Mouse (Mus musculus): ENCODE data around the gene Nab1. TPM values are rescaled to one million over a fixed set of nuclear protein-coding genes. Genes with fewer than 3 reads are reported as not detected.
A peak's percentile ranks its signal among the peaks of the same experiment; 100 is the strongest.

Nab1 gene
- polyA plus RNA-seq, 1 experiment from 2014 or later: 9.2 TPM

DNA sequence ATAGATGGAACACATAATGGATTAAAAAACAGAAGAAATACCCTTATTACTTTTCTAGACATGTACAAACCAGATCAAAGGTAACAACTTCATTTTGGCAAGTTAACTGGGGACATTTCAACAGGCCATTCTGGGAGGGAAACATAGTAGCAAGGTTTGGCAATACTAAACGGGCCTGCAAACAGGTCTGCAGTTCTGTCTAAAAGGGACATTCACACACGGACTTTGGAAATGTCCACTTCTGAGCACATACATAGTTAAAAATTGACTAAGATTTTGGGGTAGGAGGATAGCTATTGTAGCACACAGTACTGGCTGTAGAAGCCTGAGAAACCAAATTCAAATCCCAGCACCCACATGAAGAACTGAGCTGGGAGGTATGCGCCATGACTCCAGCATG lies 34.6 kb downstream of the Nab1 start:
- Histone ChIP-seq H3K4me3 (ENCODE audit: low read depth, low read length) (no peak overlapping the region), H3K9me3 (ENCODE audit: control insufficient read depth, low read length) (no peaks in the 10 kb centered on the region), H3K4me2 (replicated peaks; ENCODE audit: low read depth, low read length) (no peak overlapping the region), H3K9ac (ENCODE audit: low read depth, low read length) (no peak overlapping the region), H3K4me1 (replicated peaks; ENCODE audit: control insufficient read depth, insufficient read depth, low read length) (no peaks in the 10 kb centered on the region), H3K27ac (ENCODE audit: low read depth, low read length) (no peak overlapping the region), H3K27me3 (ENCODE audit: control insufficient read depth, insufficient read depth, low read length) (no peaks in the 10 kb centered on the region), H3K36me3 (ENCODE audit: control insufficient read depth, insufficient read depth, low read length) (no peaks in the 10 kb centered on the region)
- 95% methylated on average over 3 of the region's 3 CpGs for whole genome bisulfite sequencing
- DNase-seq (ENCODE audit: low spot score): no peak
- ATAC-seq (ENCODE audit: low FRiP score): no peak

DNA sequence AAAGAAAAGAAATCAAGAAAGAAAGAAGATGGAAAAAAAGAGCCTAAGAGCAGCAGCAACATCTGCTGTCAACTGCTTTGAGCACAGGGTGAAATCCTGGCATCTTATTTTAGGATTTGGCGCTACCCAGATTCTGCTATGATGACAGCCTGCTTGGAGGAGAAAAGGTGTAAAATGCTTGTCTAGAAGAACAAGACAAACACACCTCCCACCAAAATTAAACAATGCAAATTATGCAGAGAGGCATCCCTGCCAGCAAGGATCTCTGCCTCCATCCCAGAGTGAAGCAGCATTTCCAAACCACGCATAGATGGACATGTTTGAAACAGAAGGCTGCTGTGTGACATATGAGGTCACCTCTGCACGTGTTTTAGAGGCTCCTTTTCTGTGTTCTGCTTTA lies 35.2 kb downstream of the Nab1 start:
- no peaks in the 10 kb centered on the region for H3K27me3 ChIP-seq (ENCODE audit: control insufficient read depth, insufficient read depth, low read length)
- no peaks in the 10 kb centered on the region for H3K36me3 ChIP-seq (ENCODE audit: control insufficient read depth, insufficient read depth, low read length)
- DNase-seq (ENCODE audit: low spot score) (no peak), ATAC-seq (ENCODE audit: low FRiP score) (no peak)
- no peak overlapping the region for H3K4me2 ChIP-seq (replicated peaks; ENCODE audit: low read depth, low read length)
- WGBS: 84% methylated on average over 3 of the region's 3 CpGs
- no peak overlapping the region for H3K27ac ChIP-seq (ENCODE audit: low read depth, low read length)
- H3K9me3 ChIP-seq (ENCODE audit: control insufficient read depth, low read length): no peaks in the 10 kb centered on the region
- H3K4me1 ChIP-seq (replicated peaks; ENCODE audit: control insufficient read depth, insufficient read depth, low read length): no peaks in the 10 kb centered on the region
- no peak overlapping the region for H3K4me3 ChIP-seq (ENCODE audit: low read depth, low read length)
- no peak overlapping the region for H3K9ac ChIP-seq (ENCODE audit: low read depth, low read length)

DNA sequence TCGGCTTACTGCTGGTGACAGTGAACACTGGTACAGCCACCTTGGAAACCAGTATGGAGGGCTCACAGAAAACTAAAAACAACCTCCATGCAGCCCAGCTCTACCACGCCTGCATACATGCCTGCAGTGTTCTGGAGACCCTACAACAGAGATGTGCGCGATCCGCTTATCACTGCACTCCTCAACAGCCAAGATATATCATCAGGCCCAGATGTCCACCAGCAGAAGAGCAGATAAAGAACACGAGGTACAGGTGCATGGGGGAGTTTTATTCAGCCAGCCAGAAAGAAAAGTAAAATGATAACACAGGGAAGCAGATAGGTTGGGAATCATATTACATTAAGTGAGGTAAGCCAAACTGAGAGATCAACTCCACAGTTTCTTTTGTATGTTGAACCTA lies 37.2 kb downstream of the Nab1 start:
- Histone ChIP-seq H3K4me2 (replicated peaks; ENCODE audit: low read depth, low read length) (no peak overlapping the region), H3K9ac (ENCODE audit: low read depth, low read length) (no peak overlapping the region), H3K36me3 (ENCODE audit: control insufficient read depth, insufficient read depth, low read length) (no peaks in the 10 kb centered on the region), H3K4me1 (replicated peaks; ENCODE audit: control insufficient read depth, insufficient read depth, low read length) (no peaks in the 10 kb centered on the region), H3K4me3 (ENCODE audit: low read depth, low read length) (no peak overlapping the region), H3K27ac (ENCODE audit: low read depth, low read length) (no peak overlapping the region), H3K27me3 (ENCODE audit: control insufficient read depth, insufficient read depth, low read length) (no peaks in the 10 kb centered on the region), H3K9me3 (ENCODE audit: control insufficient read depth, low read length) (no peaks in the 10 kb centered on the region)
- DNase-seq (ENCODE audit: low spot score): no peak
- ATAC-seq (ENCODE audit: low FRiP score): no peak
- WGBS: 88% methylated on average over 6 of the region's 6 CpGs

DNA sequence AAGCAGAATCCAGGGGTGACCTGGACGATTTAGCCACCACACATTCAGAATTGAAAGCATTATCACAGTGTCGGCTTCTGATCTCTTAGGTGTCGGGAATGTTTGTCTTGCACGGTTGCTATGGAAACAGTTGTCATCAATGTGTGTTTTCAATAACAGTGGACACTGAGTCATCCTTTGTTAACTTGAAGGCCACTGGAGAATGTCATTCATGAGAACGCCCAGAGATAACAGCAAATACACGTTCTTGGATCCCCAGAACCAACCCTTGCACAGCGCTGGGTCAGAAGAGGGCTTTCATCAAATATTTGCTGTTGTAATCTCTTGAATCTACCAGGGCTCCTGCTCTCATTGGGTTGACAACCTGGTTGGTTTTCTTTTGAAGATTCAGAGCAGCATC lies 43.9 kb downstream of the Nab1 start:
- no peak overlapping the region for H3K4me2 ChIP-seq (replicated peaks; ENCODE audit: low read depth, low read length)
- no peaks in the 10 kb centered on the region for H3K36me3 ChIP-seq (ENCODE audit: control insufficient read depth, insufficient read depth, low read length)
- ATAC-seq (ENCODE audit: low FRiP score) (no peak), DNase-seq (ENCODE audit: low spot score) (peak; percentile 18)
- 44% methylated on average over 7 of the region's 7 CpGs for WGBS
- no peaks in the 10 kb centered on the region for H3K9me3 ChIP-seq (ENCODE audit: control insufficient read depth, low read length)
- H3K27me3 ChIP-seq (ENCODE audit: control insufficient read depth, insufficient read depth, low read length): no peaks in the 10 kb centered on the region
- no peak overlapping the region for H3K4me3 ChIP-seq (ENCODE audit: low read depth, low read length)
- no peaks in the 10 kb centered on the region for H3K4me1 ChIP-seq (replicated peaks; ENCODE audit: control insufficient read depth, insufficient read depth, low read length)
- H3K9ac ChIP-seq (ENCODE audit: low read depth, low read length): no peak overlapping the region
- no peak overlapping the region for H3K27ac ChIP-seq (ENCODE audit: low read depth, low read length)

DNA sequence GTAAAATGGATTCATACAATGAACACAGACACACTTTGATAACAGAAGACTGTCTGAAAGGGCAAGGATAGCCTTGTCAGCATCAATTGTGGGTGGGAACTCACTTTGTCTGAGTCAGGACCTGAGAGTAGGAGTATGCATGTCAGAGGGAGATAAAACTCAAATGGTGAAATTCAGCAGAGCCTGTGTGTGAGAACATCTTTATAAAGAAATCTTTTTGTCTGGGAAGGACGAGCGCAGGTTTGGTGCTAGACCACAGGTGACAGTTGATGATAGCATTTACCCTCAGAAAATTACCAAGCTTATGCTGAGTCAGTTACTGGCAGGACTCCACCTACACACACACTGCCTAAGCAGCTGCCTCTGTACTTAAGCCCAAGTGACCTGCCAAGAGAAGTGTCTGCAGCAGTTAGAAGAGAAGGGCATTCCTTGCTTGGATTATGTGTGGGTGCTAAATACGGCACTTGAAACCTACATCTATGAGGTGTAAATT lies 45.9 kb downstream of the Nab1 start:
- WGBS: 86% methylated on average over 3 of the region's 3 CpGs

DNA sequence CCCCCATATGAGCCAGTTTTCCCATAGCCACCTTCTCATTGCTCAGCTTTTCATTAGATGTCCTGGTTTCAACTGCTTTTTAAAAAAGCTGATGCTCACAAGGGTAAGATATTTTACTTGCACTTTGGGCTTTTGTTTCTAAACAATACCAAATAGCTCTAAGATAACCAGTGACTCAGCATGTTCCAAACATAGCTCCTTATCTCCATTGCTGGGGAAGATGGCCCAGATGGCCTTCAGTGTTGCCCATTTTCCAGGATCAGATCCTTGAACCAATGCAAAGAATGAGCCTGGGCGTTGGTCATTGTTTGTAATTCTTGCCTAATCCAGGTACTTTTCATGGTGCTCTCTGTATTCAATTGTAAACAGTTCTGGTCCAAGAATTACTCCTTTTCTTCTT lies 49.1 kb downstream of the Nab1 start:
- Histone ChIP-seq H3K27me3 (ENCODE audit: control insufficient read depth, insufficient read depth, low read length) (no peaks in the 10 kb centered on the region), H3K9ac (ENCODE audit: low read depth, low read length) (no peak overlapping the region), H3K9me3 (ENCODE audit: control insufficient read depth, low read length) (no peaks in the 10 kb centered on the region), H3K4me2 (replicated peaks; ENCODE audit: low read depth, low read length) (no peak overlapping the region), H3K4me1 (replicated peaks; ENCODE audit: control insufficient read depth, insufficient read depth, low read length) (no peaks in the 10 kb centered on the region), H3K36me3 (ENCODE audit: control insufficient read depth, insufficient read depth, low read length) (no peaks in the 10 kb centered on the region), H3K4me3 (ENCODE audit: low read depth, low read length) (no peak overlapping the region), H3K27ac (ENCODE audit: low read depth, low read length) (no peak overlapping the region)
- DNase-seq (ENCODE audit: low spot score): no peak
- 83% methylated on average over 1 of the region's 1 CpGs for WGBS
- ATAC-seq (ENCODE audit: low FRiP score): no peak

More for the DNA sequence above, 45.9 kb downstream of the Nab1 start:
- Histone ChIP-seq H3K27me3 (ENCODE audit: control insufficient read depth, insufficient read depth, low read length) (no peaks in the 10 kb centered on the region), H3K9me3 (ENCODE audit: control insufficient read depth, low read length) (no peaks in the 10 kb centered on the region), H3K4me2 (replicated peaks; ENCODE audit: low read depth, low read length) (no peak overlapping the region), H3K27ac (ENCODE audit: low read depth, low read length) (no peak overlapping the region), H3K9ac (ENCODE audit: low read depth, low read length) (no peak overlapping the region), H3K4me1 (replicated peaks; ENCODE audit: control insufficient read depth, insufficient read depth, low read length) (no peaks in the 10 kb centered on the region), H3K36me3 (ENCODE audit: control insufficient read depth, insufficient read depth, low read length) (no peaks in the 10 kb centered on the region), H3K4me3 (ENCODE audit: low read depth, low read length) (no peak overlapping the region)
- DNase-seq (ENCODE audit: low spot score) (no peak), ATAC-seq (ENCODE audit: low FRiP score) (no peak)

DNA sequence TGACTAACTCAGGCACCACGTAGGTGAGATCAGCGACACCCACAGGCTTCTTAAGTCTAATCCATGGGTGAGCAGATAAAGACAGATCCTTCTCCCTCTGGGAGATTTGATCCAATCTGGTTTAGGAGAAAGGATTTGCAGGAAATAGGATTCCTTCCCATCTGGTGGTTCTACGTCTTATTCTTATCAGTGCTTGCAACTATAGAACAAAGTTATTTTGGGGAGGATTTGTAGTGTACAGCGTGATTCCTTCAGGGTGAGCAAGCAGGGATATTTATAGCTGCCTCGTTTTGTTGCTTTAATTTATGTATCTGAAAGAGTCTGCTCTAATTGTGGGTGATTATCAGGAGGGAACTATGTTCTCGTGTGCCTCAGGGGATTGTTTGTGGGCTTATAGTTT lies 64.6 kb downstream of the Nab1 start:
- Histone ChIP-seq H3K27me3 (ENCODE audit: control insufficient read depth, insufficient read depth, low read length) (no peaks in the 10 kb centered on the region), H3K9ac (ENCODE audit: low read depth, low read length) (no peak overlapping the region), H3K4me1 (replicated peaks; ENCODE audit: control insufficient read depth, insufficient read depth, low read length) (no peaks in the 10 kb centered on the region), H3K27ac (ENCODE audit: low read depth, low read length) (no peak overlapping the region), H3K36me3 (ENCODE audit: control insufficient read depth, insufficient read depth, low read length) (no peaks in the 10 kb centered on the region), H3K9me3 (ENCODE audit: control insufficient read depth, low read length) (no peaks in the 10 kb centered on the region), H3K4me2 (replicated peaks; ENCODE audit: low read depth, low read length) (no peak overlapping the region), H3K4me3 (ENCODE audit: low read depth, low read length) (no peak overlapping the region)
- 79% methylated on average over 6 of the region's 6 CpGs for WGBS
- ATAC-seq (ENCODE audit: low FRiP score): no peak
- no peak for DNase-seq (ENCODE audit: low spot score)

DNA sequence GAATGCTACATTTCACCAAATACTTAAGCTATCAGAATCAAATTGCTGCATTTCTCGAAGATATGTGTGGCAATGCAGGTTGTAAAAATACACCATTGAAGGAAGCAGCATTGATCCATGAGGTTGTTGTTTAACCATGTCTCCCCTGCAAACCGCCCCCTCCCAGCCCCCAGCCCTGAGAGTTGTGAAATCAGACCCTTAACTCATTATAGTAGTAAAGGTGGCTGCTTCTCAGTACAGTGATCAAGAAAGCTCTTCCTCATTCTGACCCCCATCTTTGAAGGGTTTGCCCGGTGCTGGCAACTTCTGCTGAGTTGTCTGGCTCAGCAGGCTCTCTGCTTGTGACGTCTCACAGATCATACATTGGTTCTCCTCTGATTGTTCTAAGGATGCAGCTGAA lies 66.4 kb downstream of the Nab1 start:
- H3K27ac ChIP-seq (ENCODE audit: low read depth, low read length): no peak overlapping the region
- H3K27me3 ChIP-seq (ENCODE audit: control insufficient read depth, insufficient read depth, low read length): no peaks in the 10 kb centered on the region
- no peak overlapping the region for H3K9ac ChIP-seq (ENCODE audit: low read depth, low read length)
- H3K36me3 ChIP-seq (ENCODE audit: control insufficient read depth, insufficient read depth, low read length): no peaks in the 10 kb centered on the region
- H3K4me2 ChIP-seq (replicated peaks; ENCODE audit: low read depth, low read length): no peak overlapping the region
- WGBS: 86% methylated on average over 4 of the region's 4 CpGs
- DNase-seq (ENCODE audit: low spot score) (no peak), ATAC-seq (ENCODE audit: low FRiP score) (no peak)
- no peaks in the 10 kb centered on the region for H3K4me1 ChIP-seq (replicated peaks; ENCODE audit: control insufficient read depth, insufficient read depth, low read length)
- no peak overlapping the region for H3K4me3 ChIP-seq (ENCODE audit: low read depth, low read length)
- no peaks in the 10 kb centered on the region for H3K9me3 ChIP-seq (ENCODE audit: control insufficient read depth, low read length)

DNA sequence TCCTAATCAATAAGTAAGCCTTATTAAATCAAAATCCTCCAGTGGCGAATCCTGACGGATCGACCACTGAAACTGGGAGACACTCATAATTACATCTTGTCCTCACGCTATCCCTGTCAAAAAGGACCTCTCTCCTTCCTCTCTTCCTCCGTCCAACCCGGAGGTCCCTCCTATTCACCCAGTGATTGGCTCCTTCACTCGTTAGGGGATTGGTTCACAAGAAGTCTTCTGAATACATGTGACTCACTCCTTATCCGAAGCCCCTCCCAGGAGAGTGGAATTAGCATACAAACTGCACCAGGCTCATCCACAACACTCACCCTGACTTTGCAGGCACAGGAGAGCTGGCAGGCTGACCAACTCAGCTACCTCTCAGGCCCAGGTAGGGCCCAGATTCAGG lies 68.7 kb downstream of the Nab1 start:
- Histone ChIP-seq H3K36me3 (ENCODE audit: control insufficient read depth, insufficient read depth, low read length) (no peaks in the 10 kb centered on the region), H3K27me3 (ENCODE audit: control insufficient read depth, insufficient read depth, low read length) (no peaks in the 10 kb centered on the region), H3K27ac (ENCODE audit: low read depth, low read length) (no peak overlapping the region), H3K4me2 (replicated peaks; ENCODE audit: low read depth, low read length) (no peak overlapping the region), H3K9me3 (ENCODE audit: control insufficient read depth, low read length) (no peaks in the 10 kb centered on the region), H3K4me3 (ENCODE audit: low read depth, low read length) (no peak overlapping the region), H3K4me1 (replicated peaks; ENCODE audit: control insufficient read depth, insufficient read depth, low read length) (no peaks in the 10 kb centered on the region), H3K9ac (ENCODE audit: low read depth, low read length) (no peak overlapping the region)
- WGBS: 83% methylated on average over 8 of the region's 8 CpGs
- 0 out of 2 replicates have a peak, but pooled peaks have one; percentile 22 for ATAC-seq (ENCODE audit: low FRiP score)
- DNase-seq (ENCODE audit: low spot score): no peak

All from hindbrain, embryonic 11.5 days (tissue).